Mouse (Mus musculus) olfactory bulb, adult 2 months (tissue): ENCODE results near the gene Plbd2.

Experiments used
- CTCF ChIP-seq: fragments of 200-500 bp; IDR thresholded peaks from 2 replicates; pipeline ENCODE4 v1.5.1; 2012; ENCODE audit warnings: low read depth, mild to moderate bottlenecking, low read length, moderate library complexity; ENCODE audit not compliant: insufficient read depth
- POLR2A ChIP-seq: fragments of 200-500 bp; IDR thresholded peaks from 2 replicates; pipeline ENCODE4 v1.6.1; 2012; ENCODE audit warnings: mild to moderate bottlenecking, low read depth, low read length, moderate library complexity; ENCODE audit not compliant: insufficient read depth

DNA sequence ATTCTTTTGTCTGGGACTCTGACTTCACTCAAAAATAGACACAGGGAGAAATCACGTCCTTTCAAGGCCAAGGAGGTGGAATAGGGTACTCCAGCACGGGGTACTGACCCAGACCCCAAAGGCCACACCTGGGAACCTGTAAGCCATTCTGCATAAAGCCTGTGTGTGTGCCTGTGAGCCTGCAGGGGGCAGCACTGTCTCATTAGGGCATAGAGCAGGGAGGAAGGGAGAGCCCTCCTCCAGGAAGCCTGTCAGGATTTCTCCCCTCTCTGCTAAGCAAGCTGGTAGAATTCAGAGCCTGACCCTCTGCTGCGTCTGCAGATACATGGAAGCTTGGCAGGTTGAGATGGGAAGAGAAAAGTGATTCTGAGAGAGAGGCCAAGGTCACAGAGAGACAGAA lies 19.2 kb upstream of the Plbd2 start:
- no peak for TF ChIP-seq CTCF
- no peak for TF ChIP-seq POLR2A
